Mouse (Mus musculus) liver, adult 2 months (tissue): ENCODE results near the gene Pip5k1b.

Experiments
- CTCF ChIP-seq: fragments of 200-500 bp; IDR thresholded peaks from 2 replicates; pipeline ENCODE4 v1.5.1; 2011; ENCODE audit warnings: low read depth, low read length, control low read depth
- POLR2A ChIP-seq: fragments of 200-500 bp; IDR thresholded peaks from 2 replicates; pipeline ENCODE4 v1.6.1; 2011; ENCODE audit warnings: low read length, control low read depth; ENCODE audit not compliant: insufficient read depth; ENCODE audit errors: extremely low read depth

- TF ChIP-seq CTCF (no peak), POLR2A (no peak)
Observed at GRCm38 (mm10) chr19:24431381-24431780, 124.3 kb downstream of the Pip5k1b start.
